Mouse (Mus musculus): Measurements from ENCODE around the gene Mamdc2.

DNA sequence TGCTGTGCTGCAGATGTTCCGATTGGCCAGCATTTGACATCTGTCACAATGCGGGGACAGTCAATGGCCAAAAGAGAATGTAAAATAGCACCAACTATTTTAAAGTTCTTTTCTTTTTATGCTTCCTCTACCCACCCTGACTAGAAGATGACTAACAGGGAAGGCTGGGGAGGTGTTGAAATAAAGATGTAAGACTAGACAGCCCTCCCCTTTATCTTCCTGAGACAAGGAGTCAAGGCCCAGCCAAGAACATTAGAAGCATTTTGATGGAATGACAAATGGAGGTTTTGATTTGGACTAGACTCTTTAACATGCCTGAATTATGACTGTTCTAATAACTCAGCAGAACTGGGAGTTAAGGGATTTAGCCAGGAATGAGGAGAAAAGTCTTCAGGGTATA is 118.9 kb downstream of the Mamdc2 start:
- TF ChIP-seq CTCF (IDR thresholded peaks at IDR 0.05 in 2 of 3, conservative IDR thresholded peaks at IDR 0.05 in 1 of 3; ENCODE audit: control insufficient read depth in 1 of 3, insufficient read depth in 1 of 3, low read depth in 2 of 3, low read length in 3 of 3, poor library complexity in 1 of 3, severe bottlenecking in 1 of 3) = no peak
- no peak for TF ChIP-seq EP300 (IDR thresholded peaks at IDR 0.05; ENCODE audit: low read depth in 1 of 2, low read length in 2 of 2)
- no peak for TF ChIP-seq MAZ (IDR thresholded peaks at IDR 0.05; ENCODE audit: low read depth, low read length)
- no peak for TF ChIP-seq TCF12 (IDR thresholded peaks at IDR 0.05; ENCODE audit: low read depth, low read length)
- no peak for TF ChIP-seq ZNF384 (IDR thresholded peaks at IDR 0.05; ENCODE audit: low read depth, low read length)
- TF ChIP-seq TBP (IDR thresholded peaks at IDR 0.05; ENCODE audit: low read depth, low read length) = no peak
- no peak for TF ChIP-seq GABPA (IDR thresholded peaks at IDR 0.05; ENCODE audit: low read depth, low read length)
- no peak for TF ChIP-seq CHD1 (IDR thresholded peaks at IDR 0.05; ENCODE audit: low read depth, low read length)
- no peak for TF ChIP-seq POLR2A (IDR thresholded peaks at IDR 0.05; ENCODE audit: control insufficient read depth in 1 of 2, insufficient read depth in 1 of 2, low read depth in 1 of 2, low read length in 2 of 2, poor library complexity in 1 of 2)
- TF ChIP-seq MYC (IDR thresholded peaks at IDR 0.05; ENCODE audit: low read depth, low read length) = no peak
- no peak for TF ChIP-seq SIN3A (IDR thresholded peaks at IDR 0.05; ENCODE audit: low read length)
- no peak for TF ChIP-seq GATA1 (IDR thresholded peaks at IDR 0.05; ENCODE audit: low read depth, low read length)
- no peak for TF ChIP-seq CHD2 (IDR thresholded peaks at IDR 0.05; ENCODE audit: low read length)
- TF ChIP-seq SMC3 (IDR thresholded peaks at IDR 0.05; ENCODE audit: low read depth, low read length) = no peak

Measured in MEL (cell line).